Mouse (Mus musculus): ENCODE results near the gene Rgs7bp. TPM values are rescaled to one million over a fixed set of nuclear protein-coding genes. Genes with fewer than 3 reads are reported as not detected.
"Not testable (repeated sequence)": the region's sequence is repeated elsewhere in the genome, so short reads cannot be mapped to it uniquely, and the experiment has no call there.

The Rgs7bp gene
- polyA plus RNA-seq, 1 experiment = 0.17 TPM

GRCm38 (mm10) chr13:104947958-104948357, 106.8 kb downstream of the Rgs7bp start:
- Histone ChIP-seq H3K27me3 (replicated peaks) (peaks cover 5% of the 10 kb centered on the region), H3K36me3 (replicated peaks; ENCODE audit: low read length) (no peaks in the 10 kb centered on the region), H3K9me3 (no peaks in the 10 kb centered on the region), H3K4me3 (replicated peaks) (peak overlapping the region; percentile 87), H3K4me1 (peaks cover 12% of the 10 kb centered on the region; the same call in 1 of the 2 replicates)
- TF ChIP-seq GATA1 (IDR thresholded peaks at IDR 0.05; ENCODE audit: borderline replicate concordance, low read length) = no peak
- TF ChIP-seq FLI1 (IDR thresholded peaks at IDR 0.05; ENCODE audit: low read length) = no peak

- H3K4me1 ChIP-seq = peaks cover 9% of the 10 kb centered on the region
- H3K27me3 ChIP-seq (replicated peaks) = peaks cover 3% of the 10 kb centered on the region
- no peaks in the 10 kb centered on the region for H3K36me3 ChIP-seq (replicated peaks; ENCODE audit: low read length)
- no peak overlapping the region for H3K4me3 ChIP-seq (replicated peaks)
- peaks cover 7% of the 10 kb centered on the region; the same call in 1 of the 2 replicates for H3K9me3 ChIP-seq
- TF ChIP-seq FLI1 (IDR thresholded peaks at IDR 0.05; ENCODE audit: low read length) = no peak
- TF ChIP-seq GATA1 (IDR thresholded peaks at IDR 0.05; ENCODE audit: borderline replicate concordance, low read length) = no peak
Measured at GRCm38 (mm10) chr13:104940483-104940882, 114.2 kb downstream of the Rgs7bp start.

- Histone ChIP-seq H3K9me3 (peaks cover 7% of the 10 kb centered on the region; the same call in 1 of the 2 replicates), H3K4me1 (peaks cover 9% of the 10 kb centered on the region), H3K27me3 (replicated peaks) (peaks cover 3% of the 10 kb centered on the region), H3K4me3 (replicated peaks) (no peak overlapping the region), H3K36me3 (replicated peaks; ENCODE audit: low read length) (no peaks in the 10 kb centered on the region)
- no peak for TF ChIP-seq FLI1 (IDR thresholded peaks at IDR 0.05; ENCODE audit: low read length)
- no peak for TF ChIP-seq GATA1 (IDR thresholded peaks at IDR 0.05; ENCODE audit: borderline replicate concordance, low read length)
Measured at GRCm38 (mm10) chr13:104939856-104940255, 114.9 kb downstream of the Rgs7bp start.

GRCm38 (mm10) chr13:104938966-104939593, 115.7 kb downstream of the Rgs7bp start:
- H3K27me3 ChIP-seq (replicated peaks) = peaks cover 3% of the 10 kb centered on the region
- H3K4me1 ChIP-seq = peaks cover 9% of the 10 kb centered on the region
- H3K36me3 ChIP-seq (replicated peaks; ENCODE audit: low read length) = no peaks in the 10 kb centered on the region
- peaks cover 7% of the 10 kb centered on the region; the same call in 1 of the 2 replicates for H3K9me3 ChIP-seq
- no peak for TF ChIP-seq GATA1 (IDR thresholded peaks at IDR 0.05; ENCODE audit: borderline replicate concordance, low read length)
- TF ChIP-seq FLI1 (IDR thresholded peaks at IDR 0.05; ENCODE audit: low read length) = no peak
- H3K4me3 ChIP-seq (replicated peaks) = no peak overlapping the region

- Histone ChIP-seq H3K4me3 (replicated peaks) (peak overlapping the region; percentile 78), H3K4me1 (peaks cover 9% of the 10 kb centered on the region), H3K27me3 (replicated peaks) (no peaks in the 10 kb centered on the region), H3K9me3 (peaks cover 7% of the 10 kb centered on the region; the same call in 1 of the 2 replicates), H3K36me3 (replicated peaks; ENCODE audit: low read length) (no peaks in the 10 kb centered on the region)
- no peak for TF ChIP-seq FLI1 (IDR thresholded peaks at IDR 0.05; ENCODE audit: low read length)
- no peak for TF ChIP-seq GATA1 (IDR thresholded peaks at IDR 0.05; ENCODE audit: borderline replicate concordance, low read length)
Measured at GRCm38 (mm10) chr13:104937759-104938158, 117.0 kb downstream of the Rgs7bp start.

- Histone ChIP-seq H3K4me1 (peaks cover 10% of the 10 kb centered on the region), H3K27me3 (replicated peaks) (no peaks in the 10 kb centered on the region), H3K9me3 (peaks cover 7% of the 10 kb centered on the region; the same call in 1 of the 2 replicates), H3K4me3 (replicated peaks) (no peak overlapping the region), H3K36me3 (replicated peaks; ENCODE audit: low read length) (no peaks in the 10 kb centered on the region)
- TF ChIP-seq GATA1 (IDR thresholded peaks at IDR 0.05; ENCODE audit: borderline replicate concordance, low read length) = no peak
- no peak for TF ChIP-seq FLI1 (IDR thresholded peaks at IDR 0.05; ENCODE audit: low read length)
Measured at GRCm38 (mm10) chr13:104936586-104936985, 118.1 kb downstream of the Rgs7bp start.

- TF ChIP-seq GATA1 (IDR thresholded peaks at IDR 0.05; ENCODE audit: borderline replicate concordance, low read length) (no peak), FLI1 (IDR thresholded peaks at IDR 0.05; ENCODE audit: low read length) (no peak)
- H3K27me3 ChIP-seq (replicated peaks) = no peaks in the 10 kb centered on the region
- peak overlapping the region; percentile 35 for H3K4me3 ChIP-seq (replicated peaks)
- peaks cover 6% of the 10 kb centered on the region; the same call in 1 of the 2 replicates for H3K9me3 ChIP-seq
- peaks cover 2% of the 10 kb centered on the region; the same call in 1 of the 2 replicates for H3K4me1 ChIP-seq
- H3K36me3 ChIP-seq (replicated peaks; ENCODE audit: low read length) = no peaks in the 10 kb centered on the region
Measured at GRCm38 (mm10) chr13:104931635-104932532, 122.8 kb downstream of the Rgs7bp start.

GRCm38 (mm10) chr13:104930814-104931213, 123.9 kb downstream of the Rgs7bp start:
- Histone ChIP-seq H3K36me3 (replicated peaks; ENCODE audit: low read length) (no peaks in the 10 kb centered on the region), H3K9me3 (no peaks in the 10 kb centered on the region), H3K4me3 (replicated peaks) (no peak overlapping the region), H3K27me3 (replicated peaks) (no peaks in the 10 kb centered on the region), H3K4me1 (peaks cover 2% of the 10 kb centered on the region; the same call in 1 of the 2 replicates)
- TF ChIP-seq FLI1 (IDR thresholded peaks at IDR 0.05; ENCODE audit: low read length) (no peak), GATA1 (IDR thresholded peaks at IDR 0.05; ENCODE audit: borderline replicate concordance, low read length) (no peak)

- Histone ChIP-seq H3K9me3 (peaks cover 5% of the 10 kb centered on the region), H3K27me3 (replicated peaks) (no peaks in the 10 kb centered on the region), H3K4me1 (no peaks in the 10 kb centered on the region), H3K36me3 (replicated peaks; ENCODE audit: low read length) (no peaks in the 10 kb centered on the region), H3K4me3 (replicated peaks) (no peak overlapping the region)
- no peak for TF ChIP-seq FLI1 (IDR thresholded peaks at IDR 0.05; ENCODE audit: low read length)
- no peak for TF ChIP-seq GATA1 (IDR thresholded peaks at IDR 0.05; ENCODE audit: borderline replicate concordance, low read length)
Measured at GRCm38 (mm10) chr13:104918663-104919062, 136.1 kb downstream of the Rgs7bp start.

GRCm38 (mm10) chr13:104916771-104917170, 138.0 kb downstream of the Rgs7bp start:
- H3K36me3 ChIP-seq (replicated peaks; ENCODE audit: low read length); H3K4me1 ChIP-seq; H3K9me3 ChIP-seq; H3K27me3 ChIP-seq (replicated peaks); H3K4me3 ChIP-seq (replicated peaks): not testable (repeated sequence)

Data from megakaryocyte, embryonic 14.5 days (primary cell).